Mouse (Mus musculus): ENCODE data around the gene Cd2bp2. TPM values are rescaled to one million over a fixed set of nuclear protein-coding genes. Genes with fewer than 3 reads are reported as not detected.
A peak's percentile ranks its signal among the peaks of the same experiment; 100 is the strongest.

The Cd2bp2 gene
- polyA plus RNA-seq, 1 experiment from 2014 or later: 22.8 TPM

- ATAC-seq (ENCODE audit: low FRiP score, low TSS enrichment): no peak
- H3K9me3 ChIP-seq (ENCODE audit: control insufficient read depth, low read length): no peaks in the 10 kb centered on the region
- H3K4me1 ChIP-seq (replicated peaks; ENCODE audit: control insufficient read depth, insufficient read depth): no peaks in the 10 kb centered on the region
- H3K27ac ChIP-seq (replicated peaks): no peak overlapping the region; the same call in 1 of the 2 replicates
- TF ChIP-seq EP300 (optimal IDR thresholded peaks at IDR 0.05) (no peak), CTCF (IDR thresholded peaks at IDR 0.05; ENCODE audit: low read depth) (no peak)
- whole genome bisulfite sequencing: 2% methylated on average over 9 of the region's 9 CpGs
- H3K4me2 ChIP-seq (replicated peaks; ENCODE audit: low read depth): peak overlapping the region; percentile 79
- H3K9ac ChIP-seq (ENCODE audit: low read length): peak overlapping the region; percentile 87
- H3K27me3 ChIP-seq (ENCODE audit: control insufficient read depth, insufficient read depth, low read length): no peaks in the 10 kb centered on the region
- peak overlapping the region; percentile 80 for H3K4me3 ChIP-seq (ENCODE audit: low read depth, low read length)
- no peak for DNase-seq (ENCODE audit: low spot score)
- peaks cover 22% of the 10 kb centered on the region for H3K36me3 ChIP-seq (ENCODE audit: control insufficient read depth, insufficient read depth, low read length)
These were observed 37.9 kb upstream of the Cd2bp2 start for GRCm38 (mm10) chr7:127233765-127234164.

- peak overlapping the region; percentile 96 for H3K27ac ChIP-seq (replicated peaks)
- peak overlapping the region; percentile 79 for H3K4me2 ChIP-seq (replicated peaks; ENCODE audit: low read depth)
- H3K27me3 ChIP-seq (ENCODE audit: control insufficient read depth, insufficient read depth, low read length): no peaks in the 10 kb centered on the region
- H3K4me1 ChIP-seq (replicated peaks; ENCODE audit: control insufficient read depth, insufficient read depth): no peaks in the 10 kb centered on the region
- H3K36me3 ChIP-seq (ENCODE audit: control insufficient read depth, insufficient read depth, low read length): peaks cover 22% of the 10 kb centered on the region
- peak; percentile 0; the same call in 1 of the 2 replicates for ATAC-seq (ENCODE audit: low FRiP score, low TSS enrichment)
- H3K9ac ChIP-seq (ENCODE audit: low read length): peak overlapping the region; percentile 87
- peak overlapping the region; percentile 80 for H3K4me3 ChIP-seq (ENCODE audit: low read depth, low read length)
- TF ChIP-seq EP300 (optimal IDR thresholded peaks at IDR 0.05) (no peak), CTCF (IDR thresholded peaks at IDR 0.05; ENCODE audit: low read depth) (no peak)
- 0% methylated on average over 27 of the region's 27 CpGs for WGBS
- no peaks in the 10 kb centered on the region for H3K9me3 ChIP-seq (ENCODE audit: control insufficient read depth, low read length)
- DNase-seq (ENCODE audit: low spot score): no peak
These were observed 37.5 kb upstream of the Cd2bp2 start for GRCm38 (mm10) chr7:127233368-127233749.

DNA sequence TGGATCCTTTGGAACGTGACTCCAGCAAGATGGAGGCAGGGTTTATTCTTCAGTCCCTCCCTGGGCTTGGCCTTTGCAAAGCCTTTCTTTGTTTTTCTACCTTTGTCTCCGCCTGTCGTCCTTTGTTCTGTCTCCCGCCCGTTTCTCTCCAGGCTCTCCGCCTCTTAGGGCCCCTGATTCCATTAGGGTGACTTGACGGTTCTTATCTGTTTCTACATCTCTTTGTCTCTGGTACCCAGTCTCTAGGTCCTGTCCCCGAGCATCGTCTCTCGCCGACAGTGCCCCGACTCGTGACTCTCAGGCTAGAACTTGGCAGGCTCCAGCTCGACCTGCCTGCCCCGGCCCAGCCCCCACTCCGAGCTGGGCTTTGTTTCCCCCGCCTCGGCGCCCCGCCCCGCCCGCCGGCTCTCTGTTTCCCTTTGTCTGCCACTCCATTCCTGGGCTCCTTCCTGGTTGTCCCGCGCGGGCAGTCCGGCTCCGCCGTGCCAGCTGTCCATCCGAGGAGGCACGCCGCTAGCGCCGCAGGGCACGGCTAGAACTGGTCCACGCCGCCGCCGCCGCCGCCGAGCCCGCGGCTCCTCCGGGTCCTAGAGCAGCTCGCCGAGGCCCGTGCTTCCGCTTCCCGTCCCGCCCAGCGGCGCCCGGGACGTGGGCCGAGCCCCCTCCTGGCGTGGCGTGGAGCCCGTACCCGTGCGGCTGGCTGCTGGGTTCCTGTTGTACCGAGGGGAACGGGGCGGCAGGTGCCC lies 36.9 kb upstream of the Cd2bp2 start, which contains the start of the genes Zfp553 and Sept1:
Gene Zfp553 (plus strand): TSS at position 440 of the 746 bp plus-strand sequence.
Gene Sept1 (minus strand): TSS at position 509 of the 746 bp plus-strand sequence.
- Histone ChIP-seq H3K4me3 (ENCODE audit: low read depth, low read length) (peak within 1 kb of the TSS; percentile 80), H3K9ac (ENCODE audit: low read length) (peak within 1 kb of the TSS; percentile 87), H3K27ac (replicated peaks) (peak within 1 kb of the TSS; percentile 96), H3K27me3 (ENCODE audit: control insufficient read depth, insufficient read depth, low read length) (no peaks in the 10 kb centered on the region), H3K4me1 (replicated peaks; ENCODE audit: control insufficient read depth, insufficient read depth) (no peaks in the 10 kb centered on the region), H3K9me3 (ENCODE audit: control insufficient read depth, low read length) (no peaks in the 10 kb centered on the region), H3K36me3 (ENCODE audit: control insufficient read depth, insufficient read depth, low read length) (peaks cover 22% of the 10 kb centered on the region), H3K4me2 (replicated peaks; ENCODE audit: low read depth) (peak within 1 kb of the TSS; percentile 79)
- under 1% methylated on average over 64 of the region's 64 CpGs for WGBS
- DNase-seq (ENCODE audit: low spot score) (peak; percentile 93), ATAC-seq (ENCODE audit: low FRiP score, low TSS enrichment) (peak; percentile 90)
- TF ChIP-seq CTCF (IDR thresholded peaks at IDR 0.05; ENCODE audit: low read depth) (peak; percentile 25; the same call in 1 of the 2 replicates), EP300 (optimal IDR thresholded peaks at IDR 0.05) (peak; percentile 53)

- Histone ChIP-seq H3K27ac (replicated peaks) (peak overlapping the region; percentile 96), H3K9me3 (ENCODE audit: control insufficient read depth, low read length) (no peaks in the 10 kb centered on the region), H3K4me2 (replicated peaks; ENCODE audit: low read depth) (peak overlapping the region; percentile 79), H3K36me3 (ENCODE audit: control insufficient read depth, insufficient read depth, low read length) (peaks cover 18% of the 10 kb centered on the region), H3K4me1 (replicated peaks; ENCODE audit: control insufficient read depth, insufficient read depth) (no peaks in the 10 kb centered on the region), H3K27me3 (ENCODE audit: control insufficient read depth, insufficient read depth, low read length) (no peaks in the 10 kb centered on the region), H3K4me3 (ENCODE audit: low read depth, low read length) (peak overlapping the region; percentile 80), H3K9ac (ENCODE audit: low read length) (peak overlapping the region; percentile 87)
- 4% methylated on average over 20 of the region's 20 CpGs for WGBS
- ATAC-seq (ENCODE audit: low FRiP score, low TSS enrichment) (no peak), DNase-seq (ENCODE audit: low spot score) (no peak)
- TF ChIP-seq CTCF (IDR thresholded peaks at IDR 0.05; ENCODE audit: low read depth) (no peak), EP300 (optimal IDR thresholded peaks at IDR 0.05) (no peak)
These were observed 36.2 kb upstream of the Cd2bp2 start for GRCm38 (mm10) chr7:127231826-127232621.

DNA sequence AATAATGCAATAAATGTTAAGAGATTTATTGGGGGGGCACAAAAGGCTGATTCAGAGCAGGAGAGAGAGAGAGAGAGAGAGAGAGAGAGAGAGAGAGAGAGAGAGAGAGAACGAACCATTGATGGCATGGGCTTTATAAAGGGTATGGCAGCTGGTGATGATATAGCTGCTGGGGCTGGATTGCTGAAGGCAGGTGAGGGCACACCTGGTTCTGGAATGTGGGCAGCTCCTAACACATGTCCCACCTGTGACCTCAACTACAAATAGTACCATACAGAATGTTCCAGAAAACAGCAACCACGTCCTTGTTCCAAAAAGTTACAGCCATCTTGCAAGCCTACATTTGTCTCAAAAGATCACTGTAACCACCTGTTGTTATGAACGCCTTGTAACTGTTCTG lies 35.5 kb upstream of the Cd2bp2 start:
- Histone ChIP-seq H3K27me3 (ENCODE audit: control insufficient read depth, insufficient read depth, low read length) (no peaks in the 10 kb centered on the region), H3K9ac (ENCODE audit: low read length) (no peak overlapping the region), H3K4me2 (replicated peaks; ENCODE audit: low read depth) (peak overlapping the region; percentile 79), H3K36me3 (ENCODE audit: control insufficient read depth, insufficient read depth, low read length) (peaks cover 12% of the 10 kb centered on the region), H3K27ac (replicated peaks) (peak overlapping the region; percentile 96), H3K4me1 (replicated peaks; ENCODE audit: control insufficient read depth, insufficient read depth) (no peaks in the 10 kb centered on the region), H3K4me3 (ENCODE audit: low read depth, low read length) (peak overlapping the region; percentile 80), H3K9me3 (ENCODE audit: control insufficient read depth, low read length) (no peaks in the 10 kb centered on the region)
- TF ChIP-seq EP300 (optimal IDR thresholded peaks at IDR 0.05) (no peak), CTCF (IDR thresholded peaks at IDR 0.05; ENCODE audit: low read depth) (no peak)
- DNase-seq (ENCODE audit: low spot score): no peak
- WGBS: 46% methylated on average over 3 of the region's 3 CpGs
- ATAC-seq (ENCODE audit: low FRiP score, low TSS enrichment): no peak

Measured in stomach, postnatal 0 days (tissue).